Mouse (Mus musculus) heart, postnatal 10 days (tissue): Measurements from ENCODE around the gene Olfr1278. TPM values are rescaled to one million over a fixed set of nuclear protein-coding genes. Genes with fewer than 3 reads are reported as not detected.
"Not testable (repeated sequence)": the region's sequence is repeated elsewhere in the genome, so short reads cannot be mapped to it uniquely, and the experiment has no call there.

Experiments
- DNase-seq, 2 experiments: peaks; one replicate each; pipeline ENCODE4 v3.0.0; 2021
- intact Hi-C: fragments of 180-260 bp; cut with DNase I; formaldehyde crosslinking; loops from one replicate; pipeline ENCODE4 v1.15.1; 2025
- total RNA-seq, 2 experiments: library from RNA; stranded (reverse); gene quantifications; 2 replicates each; pipeline ENCODE4 v1.2.3; 2021

Gene Olfr1278
- total RNA-seq, result not detected

DNA sequence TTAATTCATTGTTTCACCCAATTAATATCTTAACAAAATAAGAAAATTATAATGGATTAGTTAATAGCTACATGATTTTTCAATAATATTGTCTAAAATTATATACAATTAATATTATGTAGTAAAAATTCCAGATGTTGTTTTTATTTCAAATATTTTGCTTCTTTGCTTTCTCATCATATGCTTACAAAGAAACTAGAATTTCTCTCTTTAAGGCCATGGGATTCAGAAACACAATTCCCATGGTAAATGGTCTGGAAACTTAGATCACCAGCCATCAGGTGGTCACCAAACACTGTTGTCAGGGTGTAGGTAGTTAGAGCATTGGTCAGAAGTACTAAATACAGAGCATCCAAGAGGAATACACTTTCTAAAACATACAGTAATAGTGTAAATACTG lies at the start of gene Olfr1278:
Olfr1278 (plus strand) TSS at position 301 of the 400 bp plus-strand sequence.
- DNase-seq, result no peak
- intact Hi-C loops, result no loop called here

DNA sequence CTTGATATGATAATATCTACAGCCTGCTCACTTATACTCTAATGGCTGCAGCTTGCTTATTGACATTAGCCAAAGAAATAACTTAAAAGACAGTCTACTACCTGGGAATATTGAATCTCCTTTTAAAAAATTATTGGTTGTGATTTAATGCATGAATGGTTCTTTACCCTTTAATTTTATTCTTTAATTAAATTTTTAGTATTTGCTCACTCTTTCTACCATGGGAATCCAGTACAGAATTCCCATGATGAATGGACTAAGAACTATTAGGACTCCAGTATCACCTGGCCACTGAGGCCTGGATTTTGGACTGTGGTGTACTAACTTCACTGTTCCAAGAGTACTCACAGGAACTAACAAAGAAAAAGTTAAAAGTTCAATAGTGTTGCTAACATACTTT lies 35.7 kb upstream of the Olfr1278 start, which contains the start of gene Olfr1276:
Olfr1276 (plus strand) TSS at position 301 of the 400 bp plus-strand sequence.
- intact Hi-C loops, result no loop called here
- DNase-seq, result no peak

DNA sequence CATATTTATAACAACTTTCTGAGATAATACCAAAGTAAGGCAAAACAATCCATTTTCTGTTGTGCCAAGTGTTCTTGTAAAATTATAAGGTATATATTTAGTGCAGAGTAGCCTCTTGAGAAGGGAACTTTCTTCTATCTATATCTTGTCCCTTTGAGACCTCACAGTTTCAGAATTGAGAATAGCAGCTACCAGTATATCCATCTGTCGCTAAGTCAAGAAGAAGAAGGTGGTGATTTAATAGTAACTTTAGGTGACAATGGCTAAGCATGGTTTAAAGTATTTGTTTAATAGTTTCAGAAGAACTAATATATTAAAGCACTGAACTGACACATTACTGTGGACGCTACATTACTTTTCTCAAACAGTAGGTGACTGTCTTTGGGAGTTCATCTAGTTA lies 15.9 kb upstream of the Olfr1278 start, which contains the start of gene Olfr1277:
Olfr1277 (minus strand) TSS at position 101 of the 400 bp plus-strand sequence.
- intact Hi-C loops, result no loop called here
- DNase-seq, result no peak

DNA sequence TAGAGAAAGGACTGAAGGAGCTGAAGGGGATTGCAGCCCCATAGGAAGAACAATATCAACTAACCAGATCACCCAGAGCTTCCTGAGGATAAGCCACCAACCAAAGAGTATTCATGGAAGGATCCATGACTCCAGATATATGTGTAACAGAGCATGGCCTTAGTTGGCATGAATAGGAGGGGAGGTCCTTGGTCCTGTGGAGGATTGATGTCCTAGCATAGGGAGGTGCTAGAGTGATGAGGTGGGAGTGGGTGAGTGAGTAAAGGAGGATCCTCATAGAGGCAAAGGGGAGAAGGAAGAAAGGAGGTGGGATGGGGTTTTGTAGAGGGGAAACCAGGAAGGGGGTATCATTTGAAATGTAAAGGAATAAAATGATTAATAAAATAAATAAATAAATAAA lies 8.6 kb downstream of the Olfr1278 start:
- intact Hi-C loops, result no loop called here
- DNase-seq, result no peak

- intact Hi-C loops, result no loop called here
- DNase-seq, result no peak
Observed at GRCm38 (mm10) chr2:111300374-111300773, 10.4 kb downstream of the Olfr1278 start, which contains the start of gene Olfr1279. Olfr1279 (plus strand) TSS chr2:111300635.

DNA sequence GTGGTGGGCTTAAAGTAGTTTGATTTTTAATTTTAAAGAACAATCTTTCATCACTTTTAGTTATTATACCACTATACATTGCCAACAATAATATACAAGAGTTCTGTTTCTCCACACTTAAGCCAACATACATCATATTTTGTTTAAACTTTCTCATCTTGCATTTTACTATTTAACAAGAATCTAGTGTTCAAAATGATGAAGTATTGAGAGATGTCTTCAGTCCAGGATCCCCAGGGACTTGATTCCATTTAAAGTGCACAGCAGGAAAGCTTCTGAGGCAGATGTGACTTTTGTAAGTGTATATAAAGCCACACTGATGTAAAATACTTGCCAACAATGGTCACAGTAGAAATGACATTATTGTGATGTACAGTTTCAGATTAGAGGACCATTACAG lies 23.8 kb downstream of the Olfr1278 start, which contains the start of gene Olfr1280:
Olfr1280 (plus strand) TSS at position 301 of the 400 bp plus-strand sequence.
- intact Hi-C loops, result no loop called here
- DNase-seq, result no peak

DNA sequence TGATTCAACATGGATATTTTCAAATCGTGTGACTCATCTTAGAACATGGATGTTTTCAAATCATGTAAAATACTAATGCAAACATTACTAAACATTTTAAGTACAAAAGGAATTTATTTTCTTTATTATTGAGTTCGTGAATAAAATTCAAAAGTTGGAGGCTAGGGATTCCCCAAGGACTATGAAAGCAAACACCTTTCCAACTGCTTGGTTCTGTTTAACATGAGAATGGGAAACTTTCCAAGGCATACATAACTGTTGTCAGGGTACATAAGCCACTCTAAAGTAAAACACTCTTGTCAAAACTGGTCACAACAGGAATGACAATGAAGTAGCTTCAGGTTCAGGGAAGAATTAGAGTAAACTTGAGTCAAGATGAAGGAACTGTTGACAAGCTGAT lies 36.3 kb downstream of the Olfr1278 start, which contains the start of gene Olfr1281:
Olfr1281 (plus strand) TSS at position 301 of the 400 bp plus-strand sequence.
- DNase-seq, result no peak
- intact Hi-C loops, result no loop called here

DNA sequence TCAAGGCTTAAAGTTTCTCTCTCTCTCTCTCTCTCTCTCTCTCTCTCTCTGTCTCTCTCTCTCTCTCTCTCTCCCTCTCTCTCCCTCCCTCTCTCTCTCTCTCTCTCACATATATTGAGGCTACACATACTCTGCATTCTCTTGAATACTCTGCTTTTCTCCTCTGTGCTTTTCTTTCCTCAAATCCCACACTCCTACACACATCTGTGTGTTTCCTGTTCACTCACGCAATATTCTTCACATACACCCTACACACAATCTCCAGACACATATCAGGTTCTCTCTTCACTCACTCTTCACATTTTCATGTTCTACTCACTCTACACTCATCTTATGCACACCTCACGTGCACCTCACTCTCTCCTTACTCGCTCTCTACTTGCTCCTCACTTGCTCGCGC lies 43.8 kb downstream of the Olfr1278 start:
- DNase-seq, intact Hi-C loops: not testable (repeated sequence)

GRCm38 (mm10) chr2:111335976-111336375 lies 46.0 kb downstream of the Olfr1278 start, which contains the start of gene Olfr1282:
Olfr1282 (minus strand) TSS chr2:111336076.
- no peak for DNase-seq
- intact Hi-C loops, result no loop called here

Other genes starting within 250 kb of the Olfr1278 start
- not detected for gene Gm13941, start 184.2 kb upstream of the Olfr1278 start, total RNA-seq
- not detected for gene Gm15130, start 137.2 kb upstream of the Olfr1278 start, total RNA-seq
- gene 4930430A15Rik, start 60.5 kb upstream of the Olfr1278 start, total RNA-seq, result not detected
- not detected for gene Olfr1275, start 54.9 kb upstream of the Olfr1278 start, total RNA-seq
- gene Olfr1276, start 35.6 kb upstream of the Olfr1278 start, total RNA-seq, result not detected
- not detected for gene Olfr1277, start 16.0 kb upstream of the Olfr1278 start, total RNA-seq
- not detected for gene Olfr1279, start 10.5 kb downstream of the Olfr1278 start, total RNA-seq
- gene Olfr1280, start 23.9 kb downstream of the Olfr1278 start, total RNA-seq, result not detected
- gene Olfr1281, start 36.4 kb downstream of the Olfr1278 start, total RNA-seq, result not detected
- not detected for gene Olfr1282, start 45.9 kb downstream of the Olfr1278 start, total RNA-seq
- gene Olfr1283, start 76.7 kb downstream of the Olfr1278 start, total RNA-seq, result not detected
- gene Olfr1284, start 85.4 kb downstream of the Olfr1278 start, total RNA-seq, result not detected
- not detected for gene Olfr1286, start 133.0 kb downstream of the Olfr1278 start, total RNA-seq
- not detected for gene Olfr1287, start 159.0 kb downstream of the Olfr1278 start, total RNA-seq
- not detected for gene Olfr1288, start 184.0 kb downstream of the Olfr1278 start, total RNA-seq
- gene Olfr1289, start 190.7 kb downstream of the Olfr1278 start, total RNA-seq, result not detected
- gene Olfr1290, start 203.7 kb downstream of the Olfr1278 start, total RNA-seq, result not detected
- not detected for gene Olfr1291-ps1, start 207.0 kb downstream of the Olfr1278 start, total RNA-seq
- not detected for gene Olfr1293-ps, start 235.1 kb downstream of the Olfr1278 start, total RNA-seq